Mouse (Mus musculus) thymus, adult 2 months (tissue): ENCODE results near the gene Gemin7.
"Not testable (repeated sequence)": the region's sequence is repeated elsewhere in the genome, so short reads cannot be mapped to it uniquely, and the experiment has no call there.

ENCODE experiments used
- CTCF ChIP-seq: fragments of 200-500 bp; IDR thresholded peaks from 2 replicates; pipeline ENCODE4 v1.5.1; 2012; ENCODE audit warnings: mild to moderate bottlenecking, control low read depth, low read length, moderate library complexity, borderline replicate concordance; ENCODE audit not compliant: control insufficient read depth, poor library complexity, insufficient read depth; ENCODE audit errors: extremely low read depth
- POLR2A ChIP-seq: fragments of 200-500 bp; IDR thresholded peaks from 2 replicates; pipeline ENCODE4 v1.6.1; 2012; ENCODE audit warnings: mild to moderate bottlenecking, low read length, control low read depth, moderate library complexity; ENCODE audit not compliant: control insufficient read depth, poor library complexity, insufficient read depth; ENCODE audit errors: extremely low read depth

DNA sequence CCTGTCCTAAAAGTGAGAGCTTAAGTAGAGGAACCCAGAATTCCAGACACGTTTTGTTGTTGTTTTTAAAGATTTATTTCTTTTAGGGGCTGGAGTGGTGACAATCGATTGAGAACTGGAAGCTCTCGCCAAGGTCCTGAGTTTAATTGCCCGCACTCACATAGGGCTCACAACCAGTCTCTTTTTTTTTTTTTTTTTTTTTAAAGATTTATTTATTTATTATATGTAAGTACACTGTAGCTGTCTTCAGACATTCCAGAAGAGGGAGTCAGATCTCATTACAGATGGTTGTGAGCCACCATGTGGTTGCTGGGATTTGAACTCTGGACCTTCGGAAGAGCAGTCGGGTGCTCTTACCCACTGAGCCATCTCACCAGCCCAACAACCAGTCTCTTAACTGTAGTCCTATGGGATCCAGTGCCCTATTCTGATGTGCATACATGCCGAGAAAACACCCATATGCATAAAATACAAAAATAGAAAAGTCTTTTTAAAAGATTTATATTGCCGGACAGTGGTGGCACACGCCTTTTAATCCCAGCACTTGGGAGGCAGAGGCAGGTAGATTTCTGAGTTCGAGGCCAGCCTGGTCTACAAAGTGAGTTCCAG lies 27.3 kb upstream of the Gemin7 start:
- TF ChIP-seq CTCF, POLR2A: not testable (repeated sequence)
